Mouse (Mus musculus): ENCODE measurements around the gene Ralgapa2.
A peak's percentile ranks its signal among the peaks of the same experiment; 100 is the strongest.

Gene Ralgapa2

GRCm38 (mm10) chr2:146258736-146259469 lies 253.2 kb downstream of the Ralgapa2 start:
- no peak for DNase-seq (ENCODE audit: low read depth, low spot score)

GRCm38 (mm10) chr2:146257609-146258008 lies 254.5 kb downstream of the Ralgapa2 start:
- no peak for DNase-seq (ENCODE audit: low read depth, low spot score)

GRCm38 (mm10) chr2:146257037-146257436 lies 255.1 kb downstream of the Ralgapa2 start:
- no peak for DNase-seq (ENCODE audit: low read depth, low spot score)

GRCm38 (mm10) chr2:146256321-146256875 lies 255.7 kb downstream of the Ralgapa2 start:
- no peak for DNase-seq (ENCODE audit: low read depth, low spot score)

GRCm38 (mm10) chr2:146255636-146256035 lies 256.5 kb downstream of the Ralgapa2 start:
- DNase-seq (ENCODE audit: low read depth, low spot score) = no peak

- no peak for DNase-seq (ENCODE audit: low read depth, low spot score)
Observed at GRCm38 (mm10) chr2:146254387-146254786, 257.8 kb downstream of the Ralgapa2 start.

- no peak for DNase-seq (ENCODE audit: low read depth, low spot score)
Observed at GRCm38 (mm10) chr2:146250236-146250904, 261.8 kb downstream of the Ralgapa2 start.

- DNase-seq (ENCODE audit: low read depth, low spot score) = no peak
Observed at GRCm38 (mm10) chr2:146249033-146249432, 263.1 kb downstream of the Ralgapa2 start.

GRCm38 (mm10) chr2:146247576-146247975 lies 264.6 kb downstream of the Ralgapa2 start:
- no peak for DNase-seq (ENCODE audit: low read depth, low spot score)

- no peak for DNase-seq (ENCODE audit: low read depth, low spot score)
Observed at GRCm38 (mm10) chr2:146246409-146247075, 265.6 kb downstream of the Ralgapa2 start.

GRCm38 (mm10) chr2:146245401-146245800 lies 266.7 kb downstream of the Ralgapa2 start:
- DNase-seq (ENCODE audit: low read depth, low spot score) = no peak

GRCm38 (mm10) chr2:146244049-146244448 lies 268.1 kb downstream of the Ralgapa2 start:
- no peak for DNase-seq (ENCODE audit: low read depth, low spot score)

- no peak for DNase-seq (ENCODE audit: low read depth, low spot score)
Observed at GRCm38 (mm10) chr2:146239196-146239747, 272.9 kb downstream of the Ralgapa2 start.

GRCm38 (mm10) chr2:146231485-146231884 lies 280.7 kb downstream of the Ralgapa2 start:
- no peak for DNase-seq (ENCODE audit: low read depth, low spot score)

GRCm38 (mm10) chr2:146228435-146228834 lies 283.7 kb downstream of the Ralgapa2 start:
- DNase-seq (ENCODE audit: low read depth, low spot score) = no peak

- DNase-seq (ENCODE audit: low read depth, low spot score) = no peak
Observed at GRCm38 (mm10) chr2:146227646-146228045, 284.5 kb downstream of the Ralgapa2 start.

GRCm38 (mm10) chr2:146226484-146226883 lies 285.7 kb downstream of the Ralgapa2 start:
- DNase-seq (ENCODE audit: low read depth, low spot score) = peak; percentile 61

GRCm38 (mm10) chr2:146225818-146226217 lies 286.3 kb downstream of the Ralgapa2 start:
- no peak for DNase-seq (ENCODE audit: low read depth, low spot score)

GRCm38 (mm10) chr2:146224141-146224540 lies 288.0 kb downstream of the Ralgapa2 start:
- DNase-seq (ENCODE audit: low read depth, low spot score) = no peak

GRCm38 (mm10) chr2:146223176-146223905 lies 288.8 kb downstream of the Ralgapa2 start:
- DNase-seq (ENCODE audit: low read depth, low spot score) = no peak
